Comparison of ENCODE assay signal across 13 mouse cellular contexts in the genomic region with DNA sequence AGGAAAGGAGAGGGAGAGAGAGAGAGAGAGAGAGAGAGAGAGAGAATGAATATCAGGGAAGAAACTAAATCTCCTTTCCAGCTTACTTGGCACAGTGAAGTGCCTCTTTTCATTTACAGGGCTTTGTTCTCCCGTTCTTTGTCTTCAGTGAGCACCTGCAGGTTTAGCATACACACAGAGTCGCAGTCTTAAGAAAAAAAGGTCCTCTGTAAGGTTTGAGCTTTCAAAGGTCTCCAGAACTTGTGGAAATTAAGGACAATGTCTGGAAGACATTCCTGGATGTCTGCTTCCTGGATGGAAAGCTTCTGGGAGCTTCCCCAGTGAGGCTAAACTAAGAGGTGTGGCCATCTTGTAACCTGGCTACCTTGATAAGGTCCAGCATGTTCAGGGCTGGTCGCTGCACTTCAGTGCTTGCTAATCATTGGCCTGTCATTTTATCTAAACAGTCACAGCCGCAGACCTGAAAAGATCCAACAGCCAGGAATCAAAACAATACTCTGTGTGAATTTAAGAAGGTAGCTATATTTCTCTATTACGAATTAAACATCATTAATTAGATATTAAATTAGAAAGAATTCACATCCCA.
"Had no signal": no experiment of that assay in that cellular context is flagged by ENCODE, and none has a peak within 500 bp of the region (broad histone marks: within the 10 kb centered on the region; RNA-seq: fewer than 3 reads in every experiment).

No protein-coding gene starts in this region.

- H3K36me3 ChIP-seq: limb, embryonic 15.5 days; midbrain, embryonic 13.5 days; neural tube, embryonic 15.5 days had no signal

- H3K9ac ChIP-seq: limb, embryonic 15.5 days; lung, embryonic 14.5 days; midbrain, embryonic 13.5 days; neural tube, embryonic 15.5 days had no signal

- H3K4me2 ChIP-seq: limb, embryonic 15.5 days; lung, embryonic 14.5 days; midbrain, embryonic 13.5 days; neural tube, embryonic 15.5 days had no signal

- H3K4me1 ChIP-seq: limb, embryonic 15.5 days; midbrain, embryonic 13.5 days; neural tube, embryonic 15.5 days had no signal

- DNase-seq: kidney, adult 8-10 months; kidney, postnatal 25 days; layer of hippocampus, postnatal 36 days; lung, embryonic 14.5 days; lung, postnatal 10 days; right cerebral cortex, adult 18-20 months; thymus, postnatal 4 days had no signal

- H3K4me3 ChIP-seq: limb, embryonic 15.5 days; midbrain, embryonic 13.5 days; myocyte; neural tube, embryonic 15.5 days had no signal

- H3K27ac ChIP-seq: limb, embryonic 15.5 days; macrophage; midbrain, embryonic 13.5 days; neural tube, embryonic 15.5 days had no signal

- H3K9me3 ChIP-seq: limb, embryonic 15.5 days; midbrain, embryonic 13.5 days; neural tube, embryonic 15.5 days had no signal

- ATAC-seq: intestine, postnatal 0 days; midbrain, embryonic 13.5 days had no signal
